ENCODE assay signal across 21 mouse cellular contexts in genomic region chr16:13154352-13154751, GRCm38 (mm10). TPM values are rescaled to one million over a fixed set of nuclear protein-coding genes. Genes with fewer than 3 reads are reported as not detected.
DNase-seq lines count a peak whose midpoint lies in the region; ATAC-seq and TF ChIP-seq lines count a peak whose summit lies in the region.
"Had no signal": no experiment of that assay in that cellular context is flagged by ENCODE, and none has a peak within 500 bp of the region (broad histone marks: within the 10 kb centered on the region; RNA-seq: fewer than 3 reads in every experiment).

No protein-coding gene starts in this region.

- no peak for TF ChIP-seq EP300 in stomach, postnatal 0 days (optimal IDR thresholded peaks at IDR 0.05)

- H3K4me1 ChIP-seq in heart, embryonic 10.5 days, result peaks cover 14% of the 10 kb centered on the region
- H3K4me1 ChIP-seq in midbrain, embryonic 10.5 days, result no peaks in the 10 kb centered on the region
- H3K4me1 ChIP-seq in midbrain, embryonic 16.5 days (ENCODE audit: control insufficient read depth, insufficient read depth, low read length), result peaks cover 9% of the 10 kb centered on the region
- H3K4me1 ChIP-seq in stomach, postnatal 0 days (replicated peaks; ENCODE audit: control insufficient read depth, insufficient read depth), result no peaks in the 10 kb centered on the region

- no peak overlapping the region for H3K4me2 ChIP-seq in midbrain, embryonic 16.5 days (ENCODE audit: low read length)
- H3K4me2 ChIP-seq in stomach, postnatal 0 days (replicated peaks; ENCODE audit: low read depth), result no peak overlapping the region
- H3K4me2 ChIP-seq: embryonic facial prominence, embryonic 13.5 days; embryonic facial prominence, embryonic 15.5 days; forebrain, embryonic 12.5 days had no signal

- H3K36me3 ChIP-seq in heart, embryonic 10.5 days, result peaks cover 4% of the 10 kb centered on the region; the same call in 1 of the 2 replicates
- peaks cover 12% of the 10 kb centered on the region for H3K36me3 ChIP-seq in midbrain, embryonic 10.5 days
- H3K36me3 ChIP-seq in midbrain, embryonic 16.5 days (ENCODE audit: control insufficient read depth, insufficient read depth, low read length), result peaks cover 6% of the 10 kb centered on the region; the same call in 1 of the 2 replicates
- H3K36me3 ChIP-seq in stomach, postnatal 0 days (ENCODE audit: control insufficient read depth, insufficient read depth, low read length), result no peaks in the 10 kb centered on the region; the same call in 1 of the 2 replicates

- H3K27ac ChIP-seq in heart, embryonic 10.5 days, result no peak overlapping the region
- no peak overlapping the region for H3K27ac ChIP-seq in midbrain, embryonic 10.5 days (replicated peaks)
- H3K27ac ChIP-seq in midbrain, embryonic 16.5 days (ENCODE audit: low read length), result no peak overlapping the region
- H3K27ac ChIP-seq in stomach, postnatal 0 days (replicated peaks), result no peak overlapping the region
- H3K27ac ChIP-seq: embryonic facial prominence, embryonic 13.5 days; embryonic facial prominence, embryonic 15.5 days; forebrain, embryonic 10.5 days; forebrain, embryonic 12.5 days had no signal

- no peak overlapping the region for H3K9ac ChIP-seq in midbrain, embryonic 16.5 days (ENCODE audit: low read depth, low read length)
- no peak overlapping the region for H3K9ac ChIP-seq in stomach, postnatal 0 days (ENCODE audit: low read length)
- H3K9ac ChIP-seq: embryonic facial prominence, embryonic 13.5 days; embryonic facial prominence, embryonic 15.5 days; forebrain, embryonic 12.5 days had no signal

- no peak for ATAC-seq in midbrain, embryonic 16.5 days
- ATAC-seq in stomach, postnatal 0 days (ENCODE audit: low FRiP score, low TSS enrichment), result no peak
- ATAC-seq: forebrain, embryonic 14.5 days; forebrain, embryonic 16.5 days had no signal

- no peaks in the 10 kb centered on the region for H3K27me3 ChIP-seq in heart, embryonic 10.5 days (ENCODE audit: insufficient read depth, poor library complexity, severe bottlenecking)
- H3K27me3 ChIP-seq in midbrain, embryonic 10.5 days (ENCODE audit: low read depth, poor library complexity, severe bottlenecking), result no peaks in the 10 kb centered on the region
- no peaks in the 10 kb centered on the region for H3K27me3 ChIP-seq in midbrain, embryonic 16.5 days (ENCODE audit: control insufficient read depth, insufficient read depth, low read depth, low read length)
- no peaks in the 10 kb centered on the region for H3K27me3 ChIP-seq in stomach, postnatal 0 days (ENCODE audit: control insufficient read depth, insufficient read depth, low read length)
- H3K27me3 ChIP-seq: embryonic facial prominence, embryonic 13.5 days; embryonic facial prominence, embryonic 15.5 days had no signal

- peak; percentile 68 for DNase-seq in heart, embryonic 10.5 days (ENCODE audit: low spot score)
- DNase-seq in heart, adult 9 months (ENCODE audit: low spot score in 2 of 2), result no peak
- DNase-seq in midbrain, embryonic 10.5 days (ENCODE audit: low spot score), result peak; percentile 7
- DNase-seq in stomach, postnatal 0 days (ENCODE audit: low spot score), result peak; percentile 7
- no peak for DNase-seq in left cerebral cortex, adult 11 months (ENCODE audit: low spot score)
- DNase-seq: adrenal gland, adult 2 months; adrenal gland, postnatal 10 days; adrenal gland, postnatal 25 days; cerebellum, adult 11-12 months; cerebellum, adult 2 months; cerebellum, adult 9-10 months; cerebellum, postnatal 10 days; cerebellum, postnatal 25 days had no signal

- TF ChIP-seq CTCF in stomach, postnatal 0 days (IDR thresholded peaks at IDR 0.05; ENCODE audit: low read depth), result no peak

- H3K9me3 ChIP-seq in heart, embryonic 10.5 days, result no peaks in the 10 kb centered on the region
- no peaks in the 10 kb centered on the region for H3K9me3 ChIP-seq in midbrain, embryonic 10.5 days (replicated peaks)
- no peaks in the 10 kb centered on the region for H3K9me3 ChIP-seq in midbrain, embryonic 16.5 days (replicated peaks; ENCODE audit: control insufficient read depth, low read length, poor library complexity, severe bottlenecking)
- H3K9me3 ChIP-seq in stomach, postnatal 0 days (ENCODE audit: control insufficient read depth, low read length), result no peaks in the 10 kb centered on the region
- H3K9me3 ChIP-seq: embryonic facial prominence, embryonic 13.5 days; embryonic facial prominence, embryonic 15.5 days; forebrain, embryonic 10.5 days; forebrain, embryonic 12.5 days had no signal

- no peak overlapping the region for H3K4me3 ChIP-seq in heart, embryonic 10.5 days
- no peak overlapping the region for H3K4me3 ChIP-seq in midbrain, embryonic 10.5 days
- no peak overlapping the region for H3K4me3 ChIP-seq in midbrain, embryonic 16.5 days (ENCODE audit: low read depth, low read length)
- H3K4me3 ChIP-seq in stomach, postnatal 0 days (ENCODE audit: low read depth, low read length), result no peak overlapping the region
- H3K4me3 ChIP-seq: embryonic facial prominence, embryonic 13.5 days; embryonic facial prominence, embryonic 15.5 days; erythroblast, embryonic 14.5 days; forebrain, embryonic 10.5 days; forebrain, embryonic 12.5 days had no signal

RNA-seq across cellular contexts. Expression of gene Ercc4, which starts 44.9 kb away (rescaled TPM):
- 8.9 and 9.6 TPM in 2 replicates for polyA plus RNA-seq in heart, embryonic 10.5 days (2016; fragmentation: Nextera tagmentation; extraction: Ambion mirVana)
- polyA plus RNA-seq in midbrain, embryonic 10.5 days (2016; fragmentation: Nextera tagmentation; extraction: Ambion mirVana), result 13.9 and 15.6 TPM in 2 replicates
- polyA plus RNA-seq in midbrain, embryonic 16.5 days (2015; fragmentation: Nextera tagmentation; extraction: Ambion mirVana), result 18.5 and 18.8 TPM in 2 replicates
- polyA plus RNA-seq in stomach, postnatal 0 days (2015; fragmentation: Nextera tagmentation; extraction: Ambion mirVana), result 5.3 and 6.6 TPM in 2 replicates

Comparison
In these comparisons a context has a peak if more than half of its experiments do, and no peak if none do; other contexts are left out.
1. DNase-seq: peak in heart, embryonic 10.5 days (single experiment), midbrain, embryonic 10.5 days (single experiment) and stomach, postnatal 0 days (single experiment); none in heart, adult 9 months (0 of 2) and left cerebral cortex, adult 11 months (single experiment).